Mouse (Mus musculus): Measurements from ENCODE around the gene Ank3.

- TF ChIP-seq CTCF (IDR thresholded peaks at IDR 0.05; ENCODE audit: low read depth): no peak
- no peak for TF ChIP-seq EP300 (IDR thresholded peaks at IDR 0.05; ENCODE audit: low read depth)
Observed at GRCm38 (mm10) chr10:69528746-69529145, 130.2 kb downstream of the Ank3 start.
